Mouse (Mus musculus) midbrain, embryonic 16.5 days (tissue): ENCODE results near the gene Zfp142. TPM values are rescaled to one million over a fixed set of nuclear protein-coding genes. Genes with fewer than 3 reads are reported as not detected.

ENCODE experiments used
- ATAC-seq: fragments of 200-750 bp; cut with Nextera tagmentation; 2 replicates; pipeline ENCODE4 v1.8.0; 2017; ENCODE audit warnings: moderate TSS enrichment
- H3K27ac ChIP-seq: fragments of 300-500 bp; sonication (generic); 2 replicates; pipeline ENCODE4 v1.5.1; 2014; ENCODE audit warnings: mild to moderate bottlenecking, low read length, mixed read lengths
- H3K27me3 ChIP-seq: fragments of 300-500 bp; sonication (generic); 2 replicates; pipeline ENCODE4 v1.6.1; 2014; ENCODE audit warnings: low read depth, low read length, mixed read lengths; ENCODE audit not compliant: control insufficient read depth, insufficient read depth
- H3K36me3 ChIP-seq: fragments of 300-500 bp; sonication (generic); 2 replicates; pipeline ENCODE4 v1.6.1; 2014; ENCODE audit warnings: mild to moderate bottlenecking, low read length, moderate library complexity, mixed read lengths; ENCODE audit not compliant: control insufficient read depth, insufficient read depth
- H3K4me1 ChIP-seq: fragments of 300-500 bp; sonication (generic); 2 replicates; pipeline ENCODE4 v1.6.1; 2014; ENCODE audit warnings: mild to moderate bottlenecking, low read length, mixed read lengths; ENCODE audit not compliant: control insufficient read depth, insufficient read depth
- H3K4me2 ChIP-seq: fragments of 300-500 bp; sonication (generic); 2 replicates; pipeline ENCODE4 v1.6.1; 2014; ENCODE audit warnings: mild to moderate bottlenecking, low read length, mixed read lengths
- H3K4me3 ChIP-seq: fragments of 300-500 bp; sonication (generic); 2 replicates; pipeline ENCODE4 v1.5.1; 2014; ENCODE audit warnings: low read depth, mild to moderate bottlenecking, low read length, moderate library complexity, mixed read lengths
- H3K9ac ChIP-seq: fragments of 300-500 bp; sonication (generic); 2 replicates; pipeline ENCODE4 v1.6.1; 2014; ENCODE audit warnings: low read depth, low read length, mixed read lengths
- H3K9me3 ChIP-seq: fragments of 300-500 bp; sonication (generic); replicated peaks from 2 replicates; pipeline ENCODE4 v1.6.1; 2014; ENCODE audit warnings: mild to moderate bottlenecking, low read length, mixed read lengths; ENCODE audit not compliant: control insufficient read depth, poor library complexity, severe bottlenecking
- WGBS: fragments of 180-500 bp; shearing (Covaris S2); extraction: QIAGEN DNeasy Blood & Tissue Kit; methylation state at CpG from one replicate; pipeline ENCODE4 v1.1.7; 2014; 5-methylcytosine and 5-hydroxymethylcytosine counted together
- polyA plus RNA-seq: library from polyadenylated mRNA; unstranded; fragments of >200 nt; fragmentation: Nextera tagmentation; extraction: Ambion mirVana; gene quantifications from 2 replicates; pipeline ENCODE4 v1.2.1, GENCODE M21; 2015

Zfp142 gene
- polyA plus RNA-seq, 1 experiment from 2014 or later: 7.6 TPM

DNA sequence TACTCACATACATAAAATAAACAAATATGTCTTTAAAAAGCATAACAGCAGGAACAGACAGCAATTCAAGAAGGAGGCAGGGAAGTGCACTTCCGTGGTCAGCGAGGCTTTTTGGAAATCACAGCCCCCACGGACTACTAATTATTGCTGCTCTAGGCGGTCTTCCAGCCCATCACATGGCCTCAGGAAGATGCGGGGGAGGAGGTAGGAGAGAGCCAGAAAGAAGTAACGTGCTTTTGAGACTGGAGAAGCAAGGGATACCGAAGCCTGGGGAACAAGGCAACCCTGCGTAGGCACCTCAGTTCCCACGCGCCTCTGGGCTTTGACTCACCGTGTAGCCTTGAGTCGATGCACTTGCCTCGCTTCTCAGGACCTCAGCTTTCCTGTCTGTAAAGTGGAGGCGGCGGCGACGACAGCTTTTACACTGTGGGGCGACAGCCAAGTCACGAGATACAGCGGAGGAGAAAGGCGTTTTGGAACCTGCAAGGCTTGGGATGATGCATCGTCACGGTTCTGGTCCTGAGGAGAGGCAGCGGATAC lies 743 bp downstream of the Zfp142 start:
- ATAC-seq: no peak

DNA sequence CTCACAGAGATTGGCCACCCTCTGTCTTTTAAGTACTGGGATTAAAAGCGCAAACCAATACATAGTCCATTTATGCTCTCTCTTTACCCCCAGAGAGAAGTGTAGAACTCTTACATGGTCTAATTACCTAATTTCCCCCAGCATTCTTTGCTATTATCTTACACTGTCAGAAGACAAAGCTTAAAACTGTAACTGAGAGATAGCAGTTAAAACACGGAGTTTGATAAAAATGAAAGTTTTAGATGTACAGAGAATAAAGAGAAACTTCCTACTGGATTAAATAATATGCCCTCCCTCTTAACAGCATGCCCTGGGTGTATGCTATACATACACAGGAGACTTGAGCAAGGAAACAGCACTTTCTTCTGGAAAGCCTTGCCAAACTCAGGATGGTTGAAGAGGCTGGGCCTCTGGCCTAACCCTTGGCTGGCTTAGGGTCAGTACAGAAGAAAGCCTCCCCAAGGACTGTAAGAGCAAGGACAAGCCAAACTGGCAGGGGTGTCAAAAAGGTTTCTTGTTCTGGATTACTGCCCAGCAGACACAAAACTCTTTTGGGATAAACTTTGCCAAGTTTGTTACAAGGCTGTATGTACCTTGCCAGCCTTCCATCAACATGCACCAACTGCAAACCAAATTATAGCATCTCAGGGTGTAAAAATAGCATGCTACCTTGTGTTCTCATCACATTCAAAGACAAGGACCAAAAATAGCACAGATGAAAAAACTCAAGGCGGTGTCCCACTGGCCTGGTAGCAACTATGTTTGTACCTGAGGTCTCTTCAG lies 3.2 kb downstream of the Zfp142 start:
- no peak for ATAC-seq
- H3K4me2 ChIP-seq: no peak overlapping the region
- no peak overlapping the region for H3K9ac ChIP-seq
- H3K36me3 ChIP-seq: peaks cover 3% of the 10 kb centered on the region; the same call in 1 of the 2 replicates
- H3K4me3 ChIP-seq: no peak overlapping the region
- H3K27ac ChIP-seq: no peak overlapping the region
- 92% methylated on average over 3 of the region's 3 CpGs for WGBS
- H3K27me3 ChIP-seq: no peaks in the 10 kb centered on the region
- H3K9me3 ChIP-seq: no peaks in the 10 kb centered on the region
- H3K4me1 ChIP-seq: peaks cover 33% of the 10 kb centered on the region

More for the DNA sequence above, 743 bp downstream of the Zfp142 start:
- under 1% methylated on average over 24 of the region's 24 CpGs for WGBS
- H3K27me3 ChIP-seq: no peaks in the 10 kb centered on the region
- H3K9me3 ChIP-seq: no peaks in the 10 kb centered on the region
- peak overlapping the region; percentile 86 for H3K27ac ChIP-seq
- peaks cover 14% of the 10 kb centered on the region for H3K36me3 ChIP-seq
- H3K9ac ChIP-seq: peak overlapping the region; percentile 80
- peak overlapping the region; percentile 90 for H3K4me2 ChIP-seq
- H3K4me3 ChIP-seq: peak overlapping the region; percentile 76
- peaks cover 33% of the 10 kb centered on the region for H3K4me1 ChIP-seq

DNA sequence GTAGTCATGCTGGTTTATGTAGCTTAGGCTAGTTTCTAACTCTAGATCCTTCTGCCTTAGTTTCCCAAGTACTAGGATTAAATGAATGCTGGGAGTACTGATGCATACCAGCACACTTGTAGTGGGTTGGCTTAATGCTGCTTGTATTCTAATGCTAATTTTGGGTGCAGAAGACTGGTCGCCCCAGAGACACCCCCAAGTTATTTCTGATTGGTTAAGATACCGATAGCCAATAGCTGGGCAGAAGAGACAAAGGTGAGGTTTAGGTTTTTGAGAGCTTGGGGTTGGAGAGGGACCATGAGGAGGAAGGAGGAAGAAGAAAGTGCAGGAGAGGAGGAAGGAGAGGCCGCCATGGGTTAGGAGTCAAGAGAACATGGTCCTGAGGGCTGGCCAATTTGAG lies 5.4 kb downstream of the Zfp142 start:
- Histone ChIP-seq H3K27me3 (no peaks in the 10 kb centered on the region), H3K27ac (no peak overlapping the region), H3K4me3 (no peak overlapping the region), H3K9me3 (no peaks in the 10 kb centered on the region), H3K9ac (no peak overlapping the region), H3K4me2 (no peak overlapping the region), H3K4me1 (peaks cover 23% of the 10 kb centered on the region), H3K36me3 (peaks cover 16% of the 10 kb centered on the region)
- no peak for ATAC-seq
- 77% methylated on average over 3 of the region's 3 CpGs for WGBS

DNA sequence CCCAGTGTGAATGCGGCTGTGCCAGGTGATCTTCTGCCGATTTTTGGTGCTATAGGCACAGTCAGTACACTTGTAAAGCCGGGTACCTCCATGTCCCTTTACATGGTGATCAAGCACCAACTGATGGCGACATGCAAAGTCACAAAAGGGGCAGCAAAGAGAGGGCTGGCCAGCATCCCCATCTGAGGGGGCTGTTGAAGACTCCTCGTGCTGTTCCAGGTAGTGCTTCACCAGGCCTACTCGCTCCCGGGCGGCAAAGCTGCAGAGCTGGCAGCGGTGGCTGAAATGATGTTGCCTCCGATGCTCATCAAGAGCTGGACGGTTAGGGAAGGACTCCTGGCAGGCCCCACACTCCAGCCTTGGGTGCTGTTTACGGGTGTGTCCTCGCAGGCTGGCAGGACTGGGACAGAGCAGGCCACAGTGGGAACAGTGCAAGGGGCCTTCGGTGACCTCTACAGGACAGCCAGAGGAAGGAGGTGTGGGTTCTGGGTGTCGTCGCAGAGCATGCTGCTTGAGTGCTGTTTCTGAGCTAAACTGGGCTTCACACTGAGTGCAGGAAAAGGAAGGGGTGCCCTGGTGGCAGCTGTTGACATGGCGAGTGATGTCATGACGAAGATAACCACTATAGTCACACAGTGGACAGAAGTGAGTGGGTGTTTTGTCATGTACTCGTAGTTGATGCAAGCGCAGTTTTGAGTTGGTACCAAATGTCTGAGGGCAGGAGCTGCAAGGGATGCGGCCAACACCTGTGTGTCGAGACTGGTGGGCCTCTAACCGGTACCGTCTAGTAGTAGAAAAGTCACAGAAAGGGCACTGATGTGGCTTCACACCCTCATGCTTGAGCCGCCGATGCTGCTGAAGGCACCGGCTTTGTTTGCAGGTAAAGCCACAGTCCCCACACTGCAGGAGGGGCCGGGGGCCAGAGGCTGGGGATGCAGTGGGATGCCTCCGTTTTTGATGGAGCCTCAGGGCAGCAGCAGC lies 18.0 kb downstream of the Zfp142 start:
- H3K4me1 ChIP-seq: no peaks in the 10 kb centered on the region
- 94% methylated on average over 29 of the region's 29 CpGs for WGBS
- H3K27me3 ChIP-seq: no peaks in the 10 kb centered on the region
- H3K36me3 ChIP-seq: peaks cover 63% of the 10 kb centered on the region
- ATAC-seq: no peak
- H3K9me3 ChIP-seq: no peaks in the 10 kb centered on the region
- no peak overlapping the region for H3K9ac ChIP-seq
- H3K27ac ChIP-seq: no peak overlapping the region
- no peak overlapping the region for H3K4me3 ChIP-seq
- no peak overlapping the region for H3K4me2 ChIP-seq

DNA sequence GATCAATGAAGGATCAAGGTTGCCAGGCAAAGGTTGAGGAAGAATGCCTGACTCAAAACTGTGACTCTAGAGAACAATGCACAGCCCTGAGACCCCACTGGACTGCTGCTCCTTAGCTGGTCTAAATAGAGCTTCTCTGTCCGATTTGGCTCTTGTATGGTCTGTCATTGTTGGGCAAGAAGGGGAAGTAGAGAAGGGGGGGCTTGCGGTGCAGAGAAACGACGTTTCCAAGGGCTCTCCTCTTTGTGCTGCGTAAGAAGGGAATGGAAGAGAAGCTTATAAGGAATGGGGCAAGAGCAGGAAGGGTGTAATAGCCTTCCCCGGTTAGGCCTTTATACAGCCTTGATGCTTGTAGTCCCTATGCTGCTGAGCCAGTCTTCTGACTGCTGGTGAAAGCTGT lies 22.2 kb downstream of the Zfp142 start:
- Histone ChIP-seq H3K27ac (no peak overlapping the region), H3K9me3 (no peaks in the 10 kb centered on the region), H3K36me3 (peaks cover 42% of the 10 kb centered on the region), H3K27me3 (no peaks in the 10 kb centered on the region), H3K4me1 (no peaks in the 10 kb centered on the region), H3K4me2 (no peak overlapping the region), H3K9ac (no peak overlapping the region), H3K4me3 (no peak overlapping the region)
- ATAC-seq: no peak
- WGBS: 54% methylated on average over 6 of the region's 6 CpGs

DNA sequence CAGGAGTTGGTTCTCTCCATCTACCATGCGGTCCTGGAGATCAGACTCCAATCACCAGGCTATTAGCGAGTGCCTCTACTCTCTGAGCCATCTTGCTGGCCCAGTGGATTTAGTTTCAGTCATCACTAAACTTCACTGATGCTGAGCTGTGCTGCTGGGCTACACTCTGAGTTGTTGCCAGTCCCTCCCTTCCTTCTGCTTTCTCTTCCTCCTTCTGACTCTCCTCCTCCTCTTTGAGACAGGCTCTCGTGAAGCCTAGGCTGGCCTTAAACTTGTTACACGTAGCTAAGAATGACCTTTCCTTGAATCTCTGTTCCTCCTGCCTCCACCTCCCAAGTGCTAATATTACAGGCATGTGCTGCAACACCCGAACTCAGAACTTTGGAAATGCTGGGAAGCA lies 29.0 kb downstream of the Zfp142 start:
- Histone ChIP-seq H3K27ac (no peak overlapping the region), H3K9me3 (no peaks in the 10 kb centered on the region), H3K9ac (no peak overlapping the region), H3K36me3 (0 out of 2 replicates have a peak, but pooled peaks cover 2% of the 10 kb centered on the region), H3K4me2 (no peak overlapping the region), H3K4me1 (no peaks in the 10 kb centered on the region), H3K4me3 (no peak overlapping the region), H3K27me3 (no peaks in the 10 kb centered on the region)
- 86% methylated on average over 5 of the region's 5 CpGs for WGBS
- no peak for ATAC-seq

DNA sequence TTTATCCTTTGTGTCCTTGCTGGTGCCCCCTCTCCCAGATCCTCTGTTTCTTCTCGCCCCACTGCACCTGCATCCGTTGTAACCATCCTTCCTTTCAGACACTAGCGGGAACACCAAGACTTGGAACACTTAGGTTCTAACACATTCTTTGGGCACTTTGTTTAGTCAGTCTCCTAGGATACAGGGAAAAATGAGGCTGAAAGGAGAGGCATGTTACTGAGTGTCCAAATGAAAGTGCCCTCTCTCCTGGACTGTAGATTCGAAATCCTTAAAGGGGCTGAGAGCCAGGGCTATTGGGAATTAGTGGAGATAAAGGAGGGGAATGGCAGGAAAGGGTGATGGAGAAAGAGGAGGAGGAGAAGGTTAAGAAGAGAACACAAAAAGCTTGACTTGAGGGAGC lies 43.9 kb downstream of the Zfp142 start, which contains the start of gene Usp37:
TSS of gene Usp37 (minus strand) at position 101 of the 400 bp plus-strand sequence.
- Histone ChIP-seq H3K36me3 (no peaks in the 10 kb centered on the region), H3K4me1 (peaks cover 2% of the 10 kb centered on the region), H3K4me3 (0 out of 2 replicates have a peak within 1 kb of the TSS, but pooled peaks have one; percentile 0), H3K9ac (no peak within 1 kb of the TSS), H3K4me2 (peak within 1 kb of the TSS; percentile 4), H3K27ac (no peak within 1 kb of the TSS), H3K27me3 (no peaks in the 10 kb centered on the region), H3K9me3 (no peaks in the 10 kb centered on the region)
- 12% methylated on average over 4 of the region's 4 CpGs for WGBS
- no peak for ATAC-seq

DNA sequence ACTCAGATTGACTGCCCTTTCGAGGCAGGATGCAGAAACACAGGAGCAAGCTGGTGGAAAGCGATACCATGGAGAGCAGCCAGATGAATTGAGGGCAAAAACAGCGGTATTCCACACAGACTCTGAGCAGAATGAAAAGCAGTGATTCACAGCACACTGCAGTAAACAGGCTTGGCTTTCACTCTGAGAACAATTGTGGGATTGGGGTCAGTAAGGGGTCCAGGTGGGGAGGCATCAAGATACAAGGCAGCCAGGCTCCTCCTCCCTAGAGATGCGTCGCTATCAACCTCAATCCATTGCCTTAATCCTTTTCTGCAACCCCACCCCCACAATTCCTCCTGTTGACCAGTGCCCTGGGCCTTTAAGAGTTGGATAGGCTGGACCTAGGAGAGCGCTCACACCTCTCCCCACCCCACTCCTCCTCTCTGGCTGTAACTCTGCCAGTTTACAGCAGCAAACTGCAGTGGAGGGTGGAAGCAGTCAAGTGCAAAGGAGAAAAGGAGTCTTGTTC lies 45.5 kb downstream of the Zfp142 start, which contains the start of gene Plcd4:
TSS of gene Plcd4 (plus strand) at position 438 of the 511 bp plus-strand sequence.
- peak within 1 kb of the TSS; percentile 0; the same call in 1 of the 2 replicates for H3K4me3 ChIP-seq
- H3K27ac ChIP-seq: peak within 1 kb of the TSS; percentile 41
- peak within 1 kb of the TSS; percentile 4 for H3K4me2 ChIP-seq
- H3K9ac ChIP-seq: peak within 1 kb of the TSS; percentile 31; the same call in 1 of the 2 replicates
- H3K9me3 ChIP-seq: no peaks in the 10 kb centered on the region
- H3K36me3 ChIP-seq: no peaks in the 10 kb centered on the region
- peak; percentile 82; the same call in 1 of the 2 replicates for ATAC-seq
- peaks cover 2% of the 10 kb centered on the region for H3K4me1 ChIP-seq
- 1% methylated on average over 6 of the region's 6 CpGs for WGBS
- no peaks in the 10 kb centered on the region for H3K27me3 ChIP-seq
